Mouse (Mus musculus) heart, embryonic 11.5 days (tissue): ENCODE results near the gene Rpl3. TPM values are rescaled to one million over a fixed set of nuclear protein-coding genes. Genes with fewer than 3 reads are reported as not detected.
A peak's percentile ranks its signal among the peaks of the same experiment; 100 is the strongest.

Experiments
- ATAC-seq: fragments of 200-750 bp; cut with Nextera tagmentation; replicated peaks from 2 replicates; pipeline ENCODE4 v1.8.0; 2017; ENCODE audit warnings: moderate library complexity; ENCODE audit not compliant: insufficient number of reproducible peaks, low FRiP score, low TSS enrichment
- H3K27ac ChIP-seq: fragments of 300-500 bp; sonication (generic); 2 replicates; pipeline ENCODE4 v1.5.1; 2014; ENCODE audit warnings: mild to moderate bottlenecking, low read depth, low read length
- H3K27me3 ChIP-seq: fragments of 300-500 bp; sonication (generic); 2 replicates; pipeline ENCODE4 v1.6.1; 2014; ENCODE audit warnings: mild to moderate bottlenecking, low read length, mixed read lengths; ENCODE audit not compliant: control insufficient read depth, insufficient read depth
- H3K36me3 ChIP-seq: fragments of 300-500 bp; sonication (generic); 2 replicates; pipeline ENCODE4 v1.6.1; 2014; ENCODE audit warnings: mild to moderate bottlenecking, low read length, moderate library complexity, mixed read lengths; ENCODE audit not compliant: control insufficient read depth, insufficient read depth
- H3K4me1 ChIP-seq: fragments of 300-500 bp; sonication (generic); 2 replicates; pipeline ENCODE4 v1.6.1; 2014; ENCODE audit warnings: low read length; ENCODE audit not compliant: control insufficient read depth, insufficient read depth
- H3K4me2 ChIP-seq: fragments of 300-500 bp; sonication (generic); 2 replicates; pipeline ENCODE4 v1.6.1; 2014; ENCODE audit warnings: mild to moderate bottlenecking, moderate library complexity
- H3K4me3 ChIP-seq: fragments of 300-500 bp; sonication (generic); 2 replicates; pipeline ENCODE4 v1.5.1; 2014; ENCODE audit warnings: low read depth, low read length
- H3K9ac ChIP-seq: fragments of 300-500 bp; sonication (generic); 2 replicates; pipeline ENCODE4 v1.6.1; 2014; ENCODE audit warnings: mild to moderate bottlenecking, low read depth, low read length, moderate library complexity
- H3K9me3 ChIP-seq: fragments of 300-500 bp; sonication (generic); replicated peaks from 2 replicates; pipeline ENCODE4 v1.6.1; 2016; ENCODE audit warnings: low read length; ENCODE audit not compliant: control insufficient read depth
- WGBS: fragments of 180-500 bp; shearing (Covaris S2); extraction: QIAGEN DNeasy Blood & Tissue Kit; methylation state at CpG from one replicate; pipeline ENCODE4 v1.1.7; 2014; ENCODE audit not compliant: insufficient replicate concordance; 5-methylcytosine and 5-hydroxymethylcytosine counted together
- polyA plus RNA-seq: library from polyadenylated mRNA; unstranded; fragments of >200 nt; fragmentation: Nextera tagmentation; extraction: Ambion mirVana; gene quantifications from 2 replicates; pipeline ENCODE4 v1.2.1, GENCODE M21; 2014

The Rpl3 gene
- polyA plus RNA-seq, 1 experiment from 2014 or later = 879 TPM

GRCm38 (mm10) chr15:80054034-80054710 is 37.5 kb downstream of the Rpl3 start:
- 51% methylated on average over 7 of the region's 7 CpGs for WGBS
- H3K36me3 ChIP-seq = no peaks in the 10 kb centered on the region
- H3K27me3 ChIP-seq = no peaks in the 10 kb centered on the region
- peak; percentile 40; the same call in 1 of the 2 replicates for ATAC-seq
- H3K4me2 ChIP-seq = no peak overlapping the region; the same call in 1 of the 2 replicates
- no peaks in the 10 kb centered on the region for H3K9me3 ChIP-seq
- H3K4me3 ChIP-seq = no peak overlapping the region
- peak overlapping the region; percentile 29; the same call in 1 of the 2 replicates for H3K27ac ChIP-seq
- peak overlapping the region; percentile 39; the same call in 1 of the 2 replicates for H3K9ac ChIP-seq
- peaks cover 10% of the 10 kb centered on the region for H3K4me1 ChIP-seq

GRCm38 (mm10) chr15:80053381-80054033 is 38.2 kb downstream of the Rpl3 start:
- peaks cover 10% of the 10 kb centered on the region for H3K4me1 ChIP-seq
- no peaks in the 10 kb centered on the region for H3K9me3 ChIP-seq
- H3K27ac ChIP-seq = peak overlapping the region; percentile 29; the same call in 1 of the 2 replicates
- no peak overlapping the region for H3K4me3 ChIP-seq
- H3K9ac ChIP-seq = peak overlapping the region; percentile 39; the same call in 1 of the 2 replicates
- ATAC-seq = no peak
- 65% methylated on average over 8 of the region's 8 CpGs for WGBS
- H3K27me3 ChIP-seq = no peaks in the 10 kb centered on the region
- no peaks in the 10 kb centered on the region for H3K36me3 ChIP-seq
- H3K4me2 ChIP-seq = no peak overlapping the region

- no peaks in the 10 kb centered on the region for H3K27me3 ChIP-seq
- ATAC-seq = no peak
- peaks cover 20% of the 10 kb centered on the region for H3K4me1 ChIP-seq
- no peaks in the 10 kb centered on the region for H3K36me3 ChIP-seq
- H3K4me3 ChIP-seq = no peak overlapping the region
- WGBS = 70% methylated on average over 9 of the region's 9 CpGs
- H3K9me3 ChIP-seq = no peaks in the 10 kb centered on the region
- no peak overlapping the region for H3K4me2 ChIP-seq
- no peak overlapping the region for H3K9ac ChIP-seq
- H3K27ac ChIP-seq = no peak overlapping the region
Observed at GRCm38 (mm10) chr15:80051782-80052181, 39.9 kb downstream of the Rpl3 start.

GRCm38 (mm10) chr15:80051092-80051761 is 40.4 kb downstream of the Rpl3 start:
- ATAC-seq = no peak
- no peaks in the 10 kb centered on the region for H3K27me3 ChIP-seq
- peaks cover 20% of the 10 kb centered on the region for H3K4me1 ChIP-seq
- H3K9me3 ChIP-seq = no peaks in the 10 kb centered on the region
- H3K27ac ChIP-seq = no peak overlapping the region
- no peaks in the 10 kb centered on the region for H3K36me3 ChIP-seq
- no peak overlapping the region for H3K4me3 ChIP-seq
- no peak overlapping the region for H3K4me2 ChIP-seq
- WGBS = 79% methylated on average over 19 of the region's 19 CpGs
- H3K9ac ChIP-seq = no peak overlapping the region

- WGBS = 49% methylated on average over 4 of the region's 4 CpGs
- Histone ChIP-seq H3K9ac (no peak overlapping the region), H3K4me2 (no peak overlapping the region), H3K27me3 (no peaks in the 10 kb centered on the region), H3K27ac (no peak overlapping the region), H3K4me1 (peaks cover 20% of the 10 kb centered on the region), H3K9me3 (no peaks in the 10 kb centered on the region; the same call in 1 of the 2 replicates), H3K36me3 (no peaks in the 10 kb centered on the region), H3K4me3 (no peak overlapping the region)
- no peak for ATAC-seq
Observed at GRCm38 (mm10) chr15:80050093-80050492, 41.6 kb downstream of the Rpl3 start.

GRCm38 (mm10) chr15:80047973-80048372 is 43.7 kb downstream of the Rpl3 start:
- Histone ChIP-seq H3K36me3 (no peaks in the 10 kb centered on the region), H3K4me2 (no peak overlapping the region; the same call in 1 of the 2 replicates), H3K27me3 (no peaks in the 10 kb centered on the region), H3K27ac (no peak overlapping the region), H3K4me3 (no peak overlapping the region), H3K4me1 (peaks cover 10% of the 10 kb centered on the region), H3K9ac (0 out of 2 replicates have a peak overlapping the region, but pooled peaks have one; percentile 39), H3K9me3 (no peaks in the 10 kb centered on the region; the same call in 1 of the 2 replicates)
- ATAC-seq = no peak
- 10% methylated on average over 5 of the region's 5 CpGs for WGBS

- Histone ChIP-seq H3K9me3 (no peaks in the 10 kb centered on the region; the same call in 1 of the 2 replicates), H3K27me3 (no peaks in the 10 kb centered on the region), H3K4me2 (no peak overlapping the region), H3K36me3 (no peaks in the 10 kb centered on the region), H3K4me3 (no peak overlapping the region), H3K27ac (no peak overlapping the region), H3K4me1 (peaks cover 10% of the 10 kb centered on the region), H3K9ac (no peak overlapping the region)
- WGBS = 59% methylated on average over 2 of the region's 2 CpGs
- ATAC-seq = no peak
Observed at GRCm38 (mm10) chr15:80047242-80047641, 44.4 kb downstream of the Rpl3 start.

- H3K4me2 ChIP-seq = no peak overlapping the region
- no peak overlapping the region for H3K4me3 ChIP-seq
- 91% methylated on average over 2 of the region's 2 CpGs for WGBS
- peaks cover 10% of the 10 kb centered on the region for H3K4me1 ChIP-seq
- H3K36me3 ChIP-seq = no peaks in the 10 kb centered on the region
- H3K27me3 ChIP-seq = no peaks in the 10 kb centered on the region
- no peak overlapping the region for H3K9ac ChIP-seq
- H3K27ac ChIP-seq = no peak overlapping the region
- no peaks in the 10 kb centered on the region; the same call in 1 of the 2 replicates for H3K9me3 ChIP-seq
- ATAC-seq = no peak
Observed at GRCm38 (mm10) chr15:80045749-80046148, 45.9 kb downstream of the Rpl3 start.
